Mouse (Mus musculus) heart, adult 2 months (tissue): ENCODE measurements around the gene Eya4. TPM values are rescaled to one million over a fixed set of nuclear protein-coding genes. Genes with fewer than 3 reads are reported as not detected.

ENCODE experiments used
- DNase-seq, 2 experiments: peaks; one replicate each; pipeline ENCODE4 v3.0.0; 2021
- H3K27ac ChIP-seq: fragments of 200-600 bp; 2 replicates; pipeline ENCODE4 v1.8.1; 2022
- H3K27me3 ChIP-seq: fragments of 200-500 bp; 2 replicates; pipeline ENCODE4 v1.6.1; 2012; ENCODE audit warnings: mild to moderate bottlenecking, low read length, inconsistent platforms, mixed read lengths; ENCODE audit not compliant: control insufficient read depth, insufficient read depth
- H3K36me3 ChIP-seq: fragments of 200-500 bp; 2 replicates; pipeline ENCODE4 v1.6.1; 2012; ENCODE audit warnings: low read length, inconsistent platforms; ENCODE audit not compliant: control insufficient read depth, insufficient read depth
- H3K4me1 ChIP-seq: fragments of 200-500 bp; 2 replicates; pipeline ENCODE4 v1.6.1; 2011; ENCODE audit warnings: low read length; ENCODE audit not compliant: control insufficient read depth, insufficient read depth
- H3K4me3 ChIP-seq: fragments of 200-600 bp; 2 replicates; pipeline ENCODE4 v1.8.1; 2022
- H3K79me2 ChIP-seq: fragments of 200-500 bp; replicated peaks from 2 replicates; pipeline ENCODE4 v1.6.1; 2012; ENCODE audit warnings: mild to moderate bottlenecking, inconsistent platforms, low read length, moderate library complexity, mixed read lengths; ENCODE audit not compliant: control insufficient read depth, insufficient read depth
- H3K9ac ChIP-seq: fragments of 200-500 bp; 2 replicates; pipeline ENCODE4 v1.6.1; 2012; ENCODE audit warnings: low read depth, mild to moderate bottlenecking, control low read depth, inconsistent platforms, low read length, mixed read lengths
- CTCF ChIP-seq: fragments of 200-600 bp; IDR thresholded peaks from 2 replicates; pipeline ENCODE4 v1.8.1; 2022; ENCODE audit warnings: antibody characterized with exemption, mild to moderate bottlenecking, moderate library complexity
- EP300 ChIP-seq: fragments of 200-500 bp; IDR thresholded peaks from 2 replicates; pipeline ENCODE4 v1.6.1; 2011; ENCODE audit warnings: low read depth, low read length, control low read depth; ENCODE audit not compliant: insufficient read depth
- POLR2A ChIP-seq: fragments of 200-500 bp; IDR thresholded peaks from 2 replicates; pipeline ENCODE4 v1.6.1; 2011; ENCODE audit warnings: mild to moderate bottlenecking, low read depth, low read length, control low read depth; ENCODE audit not compliant: insufficient read depth
- WGBS: fragments of 180-500 bp; shearing (Covaris S2); methylation state at CpG from one replicate; pipeline ENCODE4 v1.1.7; 2018; 5-methylcytosine and 5-hydroxymethylcytosine counted together
- intact Hi-C: fragments of 180-260 bp; cut with DNase I; formaldehyde crosslinking; loops from one replicate; pipeline ENCODE4 v1.15.1; 2025
- long read RNA-seq: library from polyadenylated mRNA; stranded (forward); transcript quantifications from one replicate; pipeline ENCODE4 v2.0.0, GENCODE M21; 2021
- polyA plus RNA-seq: library from polyadenylated mRNA; depleted of rRNA; stranded (reverse); fragments of >200 nt; gene quantifications from 2 replicates; pipeline ENCODE4 v1.2.3, GENCODE M21; 2012; rRNA removed
- total RNA-seq, 2 experiments: library from RNA; stranded (reverse); gene quantifications; 2 replicates each; pipeline ENCODE4 v1.2.3; 2021

Eya4 gene
- under 1 TPM; 0.16 to 0.23 TPM for total RNA-seq
- 0.23 and 0.79 TPM in 2 replicates for polyA plus RNA-seq
- long read RNA-seq, result 0 reads

DNA sequence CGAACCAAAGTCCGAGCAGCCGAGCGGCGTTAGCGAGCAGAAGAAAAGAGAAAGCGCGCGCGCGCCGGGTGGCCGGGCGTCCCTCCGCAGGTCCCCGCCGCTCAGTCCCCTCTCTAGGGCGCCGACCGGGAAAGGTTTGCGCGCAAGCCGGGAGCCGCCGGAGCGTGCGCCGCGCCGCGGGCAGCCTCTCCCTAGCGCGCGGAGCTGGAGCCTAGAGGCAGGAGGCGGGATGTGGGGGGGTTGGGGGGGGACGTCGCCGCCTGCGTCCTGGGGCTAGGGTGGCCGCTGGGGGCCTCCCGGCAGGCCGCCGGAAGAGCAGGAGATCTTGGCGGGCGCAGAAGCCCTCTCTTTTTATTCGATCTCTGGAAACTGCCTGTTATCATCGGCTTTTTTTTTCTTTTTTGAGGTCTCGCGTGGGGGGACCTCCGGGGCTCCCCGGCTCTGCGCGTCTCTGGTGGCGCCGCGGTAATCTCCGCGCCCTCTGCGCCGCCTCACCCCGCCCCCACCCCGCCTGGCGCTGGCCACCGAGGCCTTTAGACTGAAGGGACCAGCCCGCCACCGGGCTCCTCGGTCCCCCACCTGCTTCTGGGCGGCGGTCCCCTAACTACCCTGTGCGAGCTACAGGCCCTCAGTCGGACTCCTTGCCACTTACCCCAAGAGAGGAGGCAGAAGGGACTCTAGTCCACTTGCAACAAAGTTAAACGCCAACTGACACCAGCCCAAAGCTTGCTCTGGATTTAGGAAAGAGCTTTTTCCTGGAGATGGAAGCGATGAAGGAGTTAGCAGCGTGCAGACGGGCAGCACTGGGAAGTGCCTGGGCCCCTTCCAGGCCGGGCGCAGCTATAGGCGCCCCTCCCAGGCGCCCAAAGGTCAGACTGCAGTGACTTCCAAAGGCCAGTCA is at the start of gene Eya4:
Gene Eya4 (minus strand): TSS at position 776 of the 901 bp plus-strand sequence.
- H3K27ac ChIP-seq, result no peak within 1 kb of the TSS
- no peaks in the 10 kb centered on the region for H3K4me1 ChIP-seq

DNA sequence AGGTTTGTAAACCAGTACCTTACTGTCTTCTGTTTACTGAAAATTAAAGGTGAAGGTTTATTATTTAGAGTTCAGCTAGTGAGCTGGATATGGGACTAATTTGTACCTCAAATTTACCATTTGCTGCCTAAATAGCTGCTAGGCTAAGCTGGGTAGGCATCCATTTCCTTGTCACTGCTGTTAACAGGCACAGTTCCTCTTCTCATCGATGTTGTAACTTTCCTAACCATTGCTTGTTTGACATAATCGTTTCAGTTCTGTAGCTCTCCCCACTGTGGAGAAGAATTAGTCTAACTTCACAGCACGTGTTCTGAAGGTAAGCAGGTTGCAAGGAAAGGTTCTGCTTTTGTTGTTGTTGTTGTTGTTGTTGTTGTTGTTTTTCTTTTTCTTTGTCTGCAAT is 44.8 kb upstream of the Eya4 start:
- no peaks in the 10 kb centered on the region for H3K27me3 ChIP-seq
- H3K79me2 ChIP-seq, result no peaks in the 10 kb centered on the region
- DNase-seq, result no peak
- no peak for TF ChIP-seq POLR2A
- TF ChIP-seq EP300, result no peak
- no peak for TF ChIP-seq CTCF
- H3K9ac ChIP-seq, result no peak overlapping the region
- H3K4me3 ChIP-seq, result no peak overlapping the region
- H3K4me1 ChIP-seq, result no peaks in the 10 kb centered on the region
- H3K36me3 ChIP-seq, result no peaks in the 10 kb centered on the region
- no peak overlapping the region for H3K27ac ChIP-seq
- 75% methylated on average over 3 of the region's 3 CpGs for WGBS
- intact Hi-C loops, result no loop called here

More for the DNA sequence above, at the start of gene Eya4:
- peak within 1 kb of the TSS; percentile 29 for H3K9ac ChIP-seq
- peak within 1 kb of the TSS; percentile 44 for H3K4me3 ChIP-seq
- TF ChIP-seq POLR2A (no peak), EP300 (no peak), CTCF (no peak)
- no peaks in the 10 kb centered on the region for H3K36me3 ChIP-seq
- H3K27me3 ChIP-seq, result peaks cover 9% of the 10 kb centered on the region
- no peaks in the 10 kb centered on the region for H3K79me2 ChIP-seq
- WGBS, result 5% methylated on average over 60 of the region's 79 CpGs
- peak; percentile 21 to 45 for DNase-seq
- intact Hi-C loops, result no loop called here

DNA sequence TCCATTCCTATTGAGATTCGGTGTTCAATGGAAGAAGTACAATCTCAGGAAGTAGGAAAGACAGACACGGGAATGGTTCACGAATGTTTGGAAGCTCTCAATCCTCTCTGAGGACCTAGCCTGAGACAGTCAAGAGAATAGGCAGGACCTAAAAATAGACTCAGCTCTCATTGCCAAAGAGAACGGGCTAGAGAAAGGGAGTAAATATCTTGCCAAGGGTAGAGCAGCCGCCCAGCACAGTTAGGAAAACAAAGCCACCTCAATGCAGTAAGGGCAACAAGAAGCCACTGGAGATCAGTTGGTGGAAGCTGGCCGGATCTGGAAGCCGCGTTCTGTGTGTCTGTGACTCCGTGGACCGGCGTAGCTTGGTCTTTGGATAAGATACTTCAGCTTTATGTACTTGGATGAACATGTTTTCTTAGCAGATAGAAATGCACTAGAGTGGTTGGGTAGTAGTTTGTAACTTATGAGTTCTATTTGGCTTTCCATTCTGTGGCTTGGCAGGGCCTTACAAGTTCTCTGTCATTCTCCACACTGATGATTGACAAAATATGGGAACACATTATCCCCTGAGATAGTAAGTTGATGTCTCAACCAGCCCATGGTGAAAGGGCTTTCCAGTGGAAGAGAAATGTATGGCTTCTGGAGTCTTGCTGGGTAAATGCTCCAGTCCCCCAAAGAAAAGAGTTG is 44.1 kb upstream of the Eya4 start:
- TF ChIP-seq EP300 (no peak), CTCF (no peak), POLR2A (no peak)
- DNase-seq, result peak in 1 of 2 experiments; percentile 20
- Histone ChIP-seq H3K4me1 (no peaks in the 10 kb centered on the region), H3K4me3 (no peak overlapping the region), H3K9ac (no peak overlapping the region), H3K79me2 (no peaks in the 10 kb centered on the region), H3K36me3 (no peaks in the 10 kb centered on the region), H3K27ac (peak overlapping the region; percentile 40), H3K27me3 (no peaks in the 10 kb centered on the region)
- intact Hi-C loops, result no loop called here
- WGBS, result 43% methylated on average over 11 of the region's 11 CpGs

DNA sequence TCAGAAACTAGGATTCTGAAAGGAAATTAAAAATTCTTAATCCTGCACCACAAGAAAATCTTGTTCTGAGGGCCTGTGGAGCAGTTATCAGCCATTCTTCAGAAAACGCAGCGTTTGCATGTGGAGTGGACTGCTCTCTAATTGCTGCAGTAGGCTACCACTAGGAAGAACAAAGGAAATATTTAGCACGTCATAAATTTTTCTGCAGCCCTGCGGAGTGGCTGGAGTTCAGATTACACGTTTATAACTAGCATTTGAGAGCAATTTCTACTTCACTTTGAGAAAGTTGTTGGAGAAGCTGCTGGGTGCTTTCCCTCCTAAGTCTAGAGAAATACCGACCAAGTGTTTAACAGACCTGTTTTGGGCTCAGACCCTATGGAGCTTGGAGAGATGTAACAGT is 43.6 kb upstream of the Eya4 start:
- Histone ChIP-seq H3K4me3 (no peak overlapping the region), H3K79me2 (no peaks in the 10 kb centered on the region), H3K4me1 (no peaks in the 10 kb centered on the region), H3K9ac (no peak overlapping the region), H3K27ac (no peak overlapping the region; the same call in 1 of the 2 replicates), H3K27me3 (no peaks in the 10 kb centered on the region), H3K36me3 (no peaks in the 10 kb centered on the region)
- no peak for TF ChIP-seq CTCF
- no peak for TF ChIP-seq POLR2A
- no peak for TF ChIP-seq EP300
- intact Hi-C loops, result no loop called here
- DNase-seq, result no peak
- WGBS, result 48% methylated on average over 6 of the region's 6 CpGs

DNA sequence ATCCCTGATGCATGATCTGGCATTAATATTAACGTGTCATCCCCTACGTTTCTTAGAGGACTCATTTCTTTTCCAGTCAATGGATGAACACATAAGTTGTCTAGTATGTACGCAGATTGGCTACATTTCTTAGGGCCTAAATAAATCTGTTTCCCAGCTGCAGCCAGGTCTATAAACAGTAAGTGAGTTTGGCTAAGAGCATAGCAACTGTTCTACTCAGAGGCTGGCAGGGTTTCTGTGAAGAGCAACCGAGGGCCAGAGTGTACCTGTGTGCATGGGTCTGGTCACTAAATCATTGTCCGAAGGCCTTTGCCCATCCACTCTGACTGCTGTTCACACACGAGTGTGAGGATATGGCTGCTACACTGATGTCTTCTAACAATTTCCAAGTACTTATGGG is 13.3 kb upstream of the Eya4 start:
- 81% methylated on average over 6 of the region's 6 CpGs for WGBS
- Histone ChIP-seq H3K27me3 (no peaks in the 10 kb centered on the region), H3K4me3 (no peak overlapping the region), H3K79me2 (no peaks in the 10 kb centered on the region), H3K4me1 (no peaks in the 10 kb centered on the region), H3K27ac (no peak overlapping the region), H3K36me3 (no peaks in the 10 kb centered on the region), H3K9ac (no peak overlapping the region)
- intact Hi-C loops, result no loop called here
- no peak for DNase-seq
- TF ChIP-seq EP300, result no peak
- TF ChIP-seq CTCF, result no peak
- no peak for TF ChIP-seq POLR2A
